Mouse (Mus musculus) CH12F3 (cell line): Measurements from ENCODE around the gene Mipep.

Experiments
- in situ Hi-C: fragments of 300-500 bp; cut with MboI; formaldehyde crosslinking; loops from 2 replicates; pipeline ENCODE4 v1.14.3; 2020; ENCODE audit warnings: low sequenced_read_pairs

Gene Mipep

GRCm38 (mm10) chr14:60856199-60856912, 72.0 kb downstream of the Mipep start:
- in situ Hi-C loops: no loop called here

- in situ Hi-C loops: no loop called here
Observed at GRCm38 (mm10) chr14:60856913-60857300, 72.5 kb downstream of the Mipep start.

GRCm38 (mm10) chr14:60863396-60863795, 79.0 kb downstream of the Mipep start:
- in situ Hi-C loops: no loop called here

GRCm38 (mm10) chr14:60866399-60866798, 82.0 kb downstream of the Mipep start:
- in situ Hi-C loops: no loop called here

- in situ Hi-C loops: no loop called here
Observed at GRCm38 (mm10) chr14:60868325-60868724, 84.0 kb downstream of the Mipep start.

GRCm38 (mm10) chr14:60871831-60872230, 87.5 kb downstream of the Mipep start:
- in situ Hi-C loops: no loop called here

GRCm38 (mm10) chr14:60882106-60882505, 97.7 kb downstream of the Mipep start:
- in situ Hi-C loops: no loop called here

- in situ Hi-C loops: no loop called here
Observed at GRCm38 (mm10) chr14:60882681-60883080, 98.3 kb downstream of the Mipep start.

- in situ Hi-C loops: no loop called here
Observed at GRCm38 (mm10) chr14:60885361-60885950, 101.1 kb downstream of the Mipep start.

GRCm38 (mm10) chr14:60893882-60894281, 109.5 kb downstream of the Mipep start:
- in situ Hi-C loops: no loop called here

- in situ Hi-C loops: no loop called here
Observed at GRCm38 (mm10) chr14:60895172-60896000, 111.0 kb downstream of the Mipep start.

- in situ Hi-C loops: no loop called here
Observed at GRCm38 (mm10) chr14:60898086-60898667, 113.8 kb downstream of the Mipep start.

- in situ Hi-C loops: no loop called here
Observed at GRCm38 (mm10) chr14:60904501-60904900, 120.1 kb downstream of the Mipep start.

GRCm38 (mm10) chr14:60906421-60907374, 122.3 kb downstream of the Mipep start:
- in situ Hi-C loops: no loop called here

- in situ Hi-C loops: no loop called here
Observed at GRCm38 (mm10) chr14:60909351-60909750, 125.0 kb downstream of the Mipep start.

- in situ Hi-C loops: no loop called here
Observed at GRCm38 (mm10) chr14:60910506-60911444, 126.4 kb downstream of the Mipep start.

- in situ Hi-C loops: no loop called here
Observed at GRCm38 (mm10) chr14:60912981-60913468, 128.7 kb downstream of the Mipep start.

GRCm38 (mm10) chr14:60916661-60917060, 132.3 kb downstream of the Mipep start:
- in situ Hi-C loops: no loop called here

- in situ Hi-C loops: no loop called here
Observed at GRCm38 (mm10) chr14:60926011-60926410, 141.6 kb downstream of the Mipep start.
